Mouse (Mus musculus) urinary bladder, adult 18-20 months (tissue): ENCODE measurements around the gene Slc15a3.

ENCODE experiments used
- DNase-seq, 2 experiments: peaks; one replicate each; pipeline ENCODE4 v3.0.0; 2022; ENCODE audit warnings: low spot score in 2 of 2, mixed read lengths in 2 of 2

Gene Slc15a3

DNA sequence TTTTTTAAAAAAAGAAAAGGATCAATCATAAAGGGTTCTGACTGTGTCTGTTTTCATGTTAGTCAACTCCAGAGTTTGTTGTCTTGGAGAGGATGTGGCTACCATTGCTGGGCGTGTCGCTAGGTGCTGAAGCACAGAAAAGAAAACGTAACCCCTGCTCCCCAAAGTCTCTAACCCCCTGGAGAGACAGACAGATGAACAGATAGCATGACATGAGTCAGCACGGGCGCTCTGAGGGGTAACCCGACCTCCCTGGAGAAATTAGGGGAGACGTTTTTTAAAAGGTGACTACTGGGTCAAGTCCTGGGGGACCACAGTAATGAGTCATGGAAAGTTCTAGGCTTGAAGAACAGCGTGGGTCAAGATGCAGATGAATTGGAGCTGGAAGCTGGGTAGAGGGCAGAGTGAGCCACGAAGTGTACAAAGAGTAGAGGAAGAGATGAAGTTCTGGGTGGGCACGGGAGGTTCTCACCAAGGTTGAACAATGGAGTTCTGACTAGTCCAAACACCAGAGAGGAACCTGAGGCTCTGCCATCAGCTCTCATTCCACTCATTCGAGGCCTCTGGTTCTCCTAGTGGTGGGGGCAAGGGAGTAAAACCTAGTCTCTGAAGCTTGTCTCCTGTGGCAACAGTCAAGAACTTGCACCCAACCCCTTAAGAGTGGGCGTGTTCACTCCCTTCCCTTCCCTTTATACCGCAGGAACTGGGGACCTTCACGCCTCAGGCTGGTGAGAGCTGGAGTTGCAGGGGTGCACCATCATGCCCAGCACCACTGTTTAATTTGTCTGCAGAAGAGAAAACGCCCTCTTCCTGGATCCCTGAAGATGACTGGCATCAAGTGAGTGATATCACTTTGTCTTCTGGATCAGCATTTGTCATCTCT is at the start of gene Slc15a3:
Gene Slc15a3 (plus strand): TSS at position 718 of the 883 bp plus-strand sequence.
- no peak for DNase-seq

DNA sequence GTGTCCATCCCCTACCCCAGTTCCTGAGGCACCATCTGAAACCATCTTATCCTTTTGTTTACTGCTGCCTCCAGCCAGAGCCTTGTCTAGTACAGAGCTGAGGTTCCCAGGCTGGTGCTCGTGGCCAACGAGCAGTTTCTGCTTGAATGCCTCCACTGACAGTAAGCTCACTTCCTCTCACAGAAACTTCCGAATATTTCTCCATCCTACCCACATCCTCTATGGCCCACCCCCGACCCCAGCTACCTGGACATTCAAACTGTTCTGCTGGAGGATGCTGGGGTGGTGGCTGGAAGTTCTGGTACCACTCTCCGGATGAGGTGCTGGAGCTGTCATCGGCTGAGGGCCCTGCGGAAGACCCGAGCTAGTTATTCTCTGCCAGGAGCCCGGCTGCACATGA is 49.2 kb upstream of the Slc15a3 start:
- no peak for DNase-seq

DNA sequence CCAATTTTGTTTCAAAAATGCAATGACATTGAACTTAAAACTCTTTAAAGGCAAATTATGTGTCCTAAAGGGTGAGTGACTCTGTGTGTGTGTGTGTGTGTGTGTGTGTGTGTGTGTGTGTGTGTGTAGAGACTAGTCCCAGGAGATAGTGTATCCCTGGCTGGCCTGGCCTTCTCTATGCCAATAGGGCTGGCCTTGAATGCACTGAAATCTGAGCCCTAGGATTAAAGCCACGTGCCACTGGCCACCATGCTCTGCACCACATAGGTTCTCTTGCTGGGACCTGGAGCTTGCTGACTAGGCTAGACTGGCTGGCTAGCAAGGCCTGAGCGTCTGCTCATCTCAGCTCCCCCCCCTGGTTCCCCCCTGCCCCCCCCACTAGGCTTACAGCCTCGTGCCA is 46.5 kb upstream of the Slc15a3 start:
- no peak for DNase-seq

DNA sequence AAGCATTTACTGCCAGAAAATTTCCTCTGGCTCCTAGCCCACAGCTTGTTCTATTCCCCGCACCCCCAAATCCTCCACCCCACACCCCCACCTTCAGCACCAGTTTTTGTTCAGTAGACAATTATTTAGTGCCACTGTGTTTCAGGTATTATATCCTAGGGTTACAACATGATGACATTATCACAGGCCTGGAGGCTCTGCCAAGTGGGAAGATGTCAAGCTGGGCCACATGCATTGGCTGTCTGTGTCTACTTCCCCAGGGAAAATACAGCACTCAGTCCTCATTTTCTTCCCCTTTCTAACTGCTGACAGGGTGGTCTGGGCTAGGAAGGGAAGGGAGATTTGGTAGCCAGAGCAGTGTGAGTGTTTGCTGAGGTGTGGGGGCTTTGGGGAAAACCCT is 44.6 kb upstream of the Slc15a3 start:
- DNase-seq, result no peak

DNA sequence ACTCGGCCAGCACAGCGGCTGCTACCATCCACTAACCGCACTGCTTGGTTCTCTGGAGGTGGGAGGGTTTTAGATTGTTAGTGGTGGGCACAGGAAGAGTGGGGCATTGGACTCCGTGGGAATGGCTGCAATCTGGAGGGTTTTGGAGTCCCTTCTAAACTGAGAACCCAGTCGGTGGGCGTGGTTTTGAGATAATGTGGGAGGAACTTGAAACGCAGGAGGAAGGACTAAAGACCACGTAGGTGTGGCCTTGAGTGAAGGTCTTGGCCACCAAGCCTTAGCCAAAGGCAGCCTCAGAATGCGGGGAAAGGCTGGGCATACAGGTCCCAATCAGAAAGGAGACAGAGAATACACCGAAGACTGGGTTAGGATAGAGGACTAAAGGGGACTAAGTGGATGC is 41.0 kb upstream of the Slc15a3 start:
- DNase-seq, result no peak

DNA sequence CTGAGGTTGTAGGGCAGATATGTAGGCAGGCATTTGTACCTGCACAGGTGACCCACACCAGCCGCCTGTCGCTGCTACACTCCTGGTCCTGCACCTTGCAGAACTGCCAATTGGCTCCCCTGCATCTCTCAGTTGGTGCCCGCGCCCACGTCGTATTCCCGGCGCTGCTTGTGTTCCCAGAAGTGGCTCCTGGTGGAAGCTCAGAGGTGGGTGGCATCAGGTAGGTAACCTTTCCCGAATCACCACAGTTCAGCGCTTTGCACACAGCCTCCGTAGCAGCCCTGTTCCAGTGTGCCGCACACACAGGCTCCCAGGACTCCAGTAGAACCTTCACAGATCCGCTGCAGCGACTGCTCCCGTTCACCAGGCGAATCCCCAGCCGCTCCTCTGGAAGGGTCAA is 40.4 kb upstream of the Slc15a3 start:
- DNase-seq, result no peak

DNA sequence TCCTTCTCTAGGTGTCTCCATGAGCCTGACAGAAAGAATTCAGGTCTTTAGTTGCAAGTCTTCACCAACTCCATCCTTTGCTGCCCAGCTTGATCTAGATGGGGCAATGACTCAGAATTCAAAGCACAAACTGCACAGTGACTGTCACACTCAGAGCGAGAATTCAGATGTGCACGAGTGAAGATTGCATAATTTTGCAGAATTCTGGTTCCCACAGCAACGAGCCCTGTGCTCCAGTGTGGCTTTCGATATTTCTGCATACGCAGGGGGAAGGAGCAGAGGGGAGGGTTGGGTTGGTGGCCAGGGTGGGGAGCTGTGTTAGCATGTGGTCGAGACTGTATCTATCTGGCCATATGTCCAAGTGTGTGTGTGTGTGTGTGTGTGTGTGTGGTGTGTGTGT is 38.5 kb upstream of the Slc15a3 start:
- DNase-seq, result no peak

DNA sequence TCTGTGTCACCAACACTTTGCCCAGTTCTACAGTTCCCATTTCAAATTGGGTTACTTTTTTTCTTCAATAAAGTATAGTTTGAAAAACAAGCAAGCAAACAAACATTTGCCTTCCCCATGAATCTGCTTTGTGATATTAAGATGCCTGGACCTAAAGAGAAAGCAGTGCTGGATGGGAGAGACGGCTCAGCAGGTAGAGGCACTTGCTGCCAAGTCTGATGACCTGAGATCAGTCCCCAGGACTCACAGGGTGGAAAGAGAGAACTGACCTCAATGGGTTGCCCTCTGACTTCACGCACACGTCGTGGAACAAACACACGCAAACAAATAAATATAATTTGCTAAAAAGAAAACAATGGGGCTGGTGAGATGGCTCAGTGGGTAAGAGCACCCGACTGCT is 37.6 kb upstream of the Slc15a3 start:
- no peak for DNase-seq

DNA sequence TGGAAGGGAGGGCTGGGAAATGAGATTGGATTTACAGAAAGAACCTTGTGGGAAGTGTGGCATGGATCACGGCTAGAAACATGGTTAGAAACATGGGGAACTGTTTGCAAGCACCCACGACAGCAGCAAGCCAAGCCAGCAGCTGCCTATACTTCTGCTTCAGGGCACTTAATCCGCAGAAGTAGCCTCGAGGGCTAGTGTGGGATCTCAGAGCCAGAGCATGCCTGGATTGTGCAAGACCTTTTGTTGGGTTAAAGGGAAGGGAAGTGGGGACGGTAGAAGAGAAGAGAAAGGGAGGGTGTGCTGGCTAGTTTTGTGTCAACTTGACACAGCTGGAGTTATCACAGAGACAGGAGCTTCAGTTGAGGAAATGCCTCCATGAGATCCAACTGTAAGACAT is 35.8 kb upstream of the Slc15a3 start:
- DNase-seq, result no peak

DNA sequence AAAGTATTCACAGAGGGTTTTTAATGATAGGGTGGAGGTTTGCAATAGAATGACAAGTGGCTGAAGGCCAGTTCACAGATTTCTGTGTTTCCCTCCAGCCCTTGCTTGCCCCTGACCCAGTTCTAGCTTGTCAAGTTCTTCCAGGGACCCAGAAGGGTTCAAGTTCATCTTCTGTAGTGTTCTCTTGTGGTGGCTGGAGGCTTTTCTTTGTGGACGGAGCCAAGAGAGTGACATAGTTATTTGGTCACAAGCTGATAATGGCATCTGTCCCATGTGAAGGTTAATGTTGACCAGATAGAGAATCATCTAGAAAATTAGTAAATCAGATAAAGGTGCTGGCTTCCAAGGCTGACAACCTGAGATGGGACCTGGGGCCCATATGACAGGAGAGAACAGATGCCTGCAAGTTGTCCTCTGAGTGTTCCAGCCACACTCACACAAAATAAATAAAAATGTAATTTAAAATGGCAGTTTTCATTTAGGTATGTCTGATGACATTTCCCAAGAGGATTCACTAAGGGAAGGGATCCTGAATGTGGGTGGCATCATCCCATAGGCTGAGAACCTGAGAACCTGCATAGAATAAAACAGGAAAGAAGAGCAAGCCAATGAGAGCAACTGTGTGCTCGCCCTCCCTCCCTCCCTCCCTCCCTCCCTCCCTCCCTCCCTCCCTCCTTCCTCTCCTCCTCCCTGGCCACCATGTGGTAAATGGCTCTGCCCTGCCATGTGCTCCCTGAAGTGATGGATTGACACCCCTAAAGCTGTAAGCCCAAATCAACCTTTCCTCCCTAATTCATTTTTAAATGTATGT is 34.5 kb upstream of the Slc15a3 start:
- DNase-seq, result no peak

DNA sequence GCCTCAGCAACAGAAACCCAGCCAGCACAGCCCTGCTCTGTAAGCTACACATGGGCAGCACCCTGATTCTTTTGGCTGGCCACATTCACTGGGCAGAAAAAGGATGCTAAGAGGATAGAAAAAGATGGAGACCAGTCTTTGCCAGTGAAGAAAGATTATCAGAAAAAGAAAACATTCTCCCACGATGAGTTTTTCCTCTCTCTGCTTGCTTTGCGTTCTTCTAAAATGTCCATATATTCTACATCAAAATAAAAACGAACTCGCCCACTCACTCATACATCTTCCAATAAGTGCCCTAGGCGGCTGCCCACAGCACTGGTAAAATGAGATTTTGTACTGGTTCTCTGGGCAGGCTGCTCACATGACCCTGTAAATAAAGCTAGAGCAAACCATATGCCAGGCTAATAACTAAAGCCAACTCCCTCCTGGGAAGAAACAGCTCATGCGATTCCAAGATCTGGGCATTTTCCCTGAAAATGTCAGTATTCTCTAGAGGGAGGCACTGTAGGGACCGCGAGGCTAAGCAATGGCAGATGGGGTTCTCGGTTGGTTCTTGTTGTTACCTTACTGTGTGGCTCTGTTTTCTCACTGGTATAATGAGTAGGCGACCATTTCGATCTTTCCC is 33.8 kb upstream of the Slc15a3 start:
- no peak for DNase-seq

DNA sequence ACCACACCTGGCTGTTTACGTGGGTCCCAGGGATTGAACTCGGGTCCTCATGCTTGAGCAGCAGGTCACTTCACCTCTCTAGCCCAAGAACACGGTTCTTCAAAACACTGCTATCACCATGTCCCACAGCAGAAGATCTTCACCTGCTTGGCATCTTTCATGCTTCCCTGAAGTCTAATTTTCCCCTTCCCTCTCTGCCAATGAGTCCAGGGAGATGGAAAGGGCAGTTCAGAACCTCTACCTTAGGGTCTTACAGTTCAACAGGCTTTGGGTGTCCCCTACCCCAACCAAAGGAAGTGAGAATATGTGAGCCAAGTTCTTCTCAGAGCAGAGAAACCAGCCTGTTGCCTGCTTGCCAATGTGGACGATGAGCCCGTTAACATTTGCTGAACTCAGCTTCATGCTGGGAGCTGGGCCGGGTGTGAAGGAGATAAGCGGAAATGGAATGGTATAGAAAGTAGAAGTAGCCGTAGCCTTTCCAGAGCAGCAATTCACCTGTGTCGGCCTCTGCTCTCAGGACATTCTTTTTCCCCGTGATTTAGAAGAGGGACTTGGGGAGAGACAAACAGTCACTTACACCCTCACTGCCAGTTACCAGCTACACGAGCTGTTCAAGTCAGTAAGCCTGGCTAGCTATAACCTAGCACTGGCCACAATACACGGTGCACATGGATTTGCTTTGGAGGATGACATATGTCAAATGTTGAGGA is 30.8 kb upstream of the Slc15a3 start:
- DNase-seq, result no peak

DNA sequence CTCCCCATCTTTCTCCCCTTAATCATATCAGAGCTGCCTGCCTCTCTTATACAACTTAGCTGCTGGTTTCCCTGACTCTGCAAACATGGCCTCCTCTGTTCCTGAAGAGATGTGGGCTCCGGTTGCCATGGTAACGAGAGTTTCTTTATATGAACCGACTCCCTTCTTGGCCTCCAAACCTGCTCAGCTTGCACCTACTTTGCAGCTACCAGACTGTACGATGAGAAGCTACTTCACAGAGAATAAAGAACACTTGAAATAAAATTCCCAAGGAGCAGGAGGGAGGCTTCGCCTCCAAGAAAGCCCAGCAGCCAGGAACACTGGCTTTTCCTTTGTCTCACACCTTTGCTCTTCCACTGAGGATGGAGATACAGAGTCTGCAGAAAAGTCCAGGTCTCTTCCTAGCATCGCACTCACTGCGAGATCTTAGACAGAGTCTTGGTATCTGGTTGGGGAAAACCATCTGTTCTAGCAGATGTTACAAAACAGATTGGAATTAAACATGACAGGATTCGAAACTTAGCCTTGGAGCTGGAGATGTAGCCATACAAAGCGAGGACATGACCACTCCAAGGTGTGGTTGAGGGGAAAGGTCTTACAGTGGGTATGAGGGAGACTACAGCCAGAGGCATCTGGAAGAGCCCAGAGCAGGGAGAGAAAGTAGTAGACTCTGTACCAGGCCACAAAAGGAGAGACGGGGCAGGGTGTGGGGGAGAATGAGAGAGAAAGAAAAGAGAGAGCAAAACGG is 29.9 kb upstream of the Slc15a3 start:
- DNase-seq, result no peak

DNA sequence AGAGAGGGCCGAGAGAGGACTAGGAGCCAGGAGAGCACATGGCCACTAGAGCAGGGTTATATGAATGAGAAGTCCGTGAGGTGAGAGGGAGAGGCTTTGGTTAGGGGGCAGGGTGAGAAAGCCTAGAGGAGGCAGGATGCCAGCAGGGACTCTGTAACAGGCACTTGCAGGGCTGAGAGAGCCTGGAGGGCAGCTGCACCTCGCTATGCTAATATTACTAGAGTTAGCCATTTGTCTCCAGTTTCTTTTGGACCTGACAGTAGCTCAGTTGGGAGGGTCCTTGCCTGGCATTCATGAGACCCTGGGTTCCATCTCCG is 29.4 kb upstream of the Slc15a3 start:
- DNase-seq, result no peak

DNA sequence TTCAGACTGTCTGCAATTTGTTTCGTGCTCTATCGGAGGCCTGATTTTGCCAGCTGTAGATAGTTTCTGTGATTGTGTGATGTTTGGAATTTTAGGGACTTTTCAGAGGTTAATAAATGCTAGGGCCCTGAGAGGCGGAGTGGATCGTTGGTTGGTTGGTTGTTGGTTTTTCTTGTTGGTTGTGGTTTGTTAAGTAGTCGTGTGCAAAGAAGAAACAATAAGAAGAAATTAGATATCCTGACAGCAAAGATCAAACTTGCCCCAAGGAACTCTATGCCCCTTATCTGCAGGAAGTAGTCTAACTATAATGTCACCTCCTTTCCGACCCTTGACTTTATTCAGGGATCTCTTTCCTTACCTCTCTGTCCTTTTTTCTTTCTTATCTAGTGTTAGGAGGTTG is 28.1 kb upstream of the Slc15a3 start:
- no peak for DNase-seq

DNA sequence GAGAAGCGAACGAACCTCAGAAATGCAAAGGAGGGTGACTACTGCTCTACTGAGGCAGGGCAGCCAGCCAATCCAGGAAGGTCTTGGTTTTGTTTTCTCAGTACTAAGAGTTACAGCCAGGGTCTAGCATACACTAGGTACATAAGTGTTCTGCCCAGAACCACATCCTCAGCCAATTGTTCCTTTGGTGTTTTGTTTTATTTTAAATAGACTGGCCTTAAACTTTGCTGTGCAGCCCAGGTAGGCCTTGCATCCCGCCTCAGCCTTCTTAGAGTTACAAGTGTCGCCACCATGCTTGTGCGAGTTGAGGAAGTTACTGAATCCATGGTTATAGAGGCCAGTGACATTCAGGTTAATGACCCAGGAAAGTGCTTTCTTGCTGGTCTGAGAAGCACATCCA is 26.5 kb upstream of the Slc15a3 start:
- DNase-seq, result no peak

DNA sequence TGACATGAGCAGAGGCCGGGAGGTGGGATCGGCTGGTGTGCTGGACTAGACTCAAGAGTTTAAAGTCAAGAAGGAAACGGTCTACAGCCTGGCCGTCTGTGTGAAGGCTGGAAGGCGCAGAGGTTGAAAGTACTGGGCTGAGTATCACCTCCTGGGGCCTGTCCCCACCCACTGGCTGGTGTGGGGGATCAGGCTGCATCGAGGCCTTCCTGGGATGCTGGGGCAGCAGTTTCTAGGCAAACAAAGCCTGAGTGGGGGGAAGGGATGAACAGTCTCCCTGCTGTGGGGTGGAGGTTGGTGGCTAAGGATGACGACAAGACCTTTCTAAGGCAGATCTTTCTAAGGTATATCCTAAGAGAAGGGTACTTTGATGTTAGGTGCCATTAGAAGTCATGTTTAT is 25.6 kb upstream of the Slc15a3 start:
- DNase-seq, result no peak

DNA sequence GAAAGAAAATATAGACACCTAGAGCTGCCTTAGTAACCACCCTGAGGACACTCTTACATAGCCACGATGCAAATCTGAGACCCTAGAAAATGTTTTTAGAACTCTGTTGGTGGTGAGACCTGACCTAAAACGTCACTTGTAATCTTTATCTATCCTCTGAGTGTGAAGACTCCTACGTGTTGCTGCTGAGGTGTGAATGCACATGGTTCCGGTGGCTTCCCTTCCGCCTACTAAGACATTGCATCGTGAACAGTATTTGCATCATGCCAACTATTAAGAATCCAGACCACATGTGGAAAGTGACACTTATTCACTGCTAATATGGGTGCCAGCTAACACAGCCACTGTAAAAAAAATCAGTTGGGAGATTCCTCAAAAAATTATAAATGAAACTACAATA is 23.7 kb upstream of the Slc15a3 start:
- DNase-seq, result no peak

DNA sequence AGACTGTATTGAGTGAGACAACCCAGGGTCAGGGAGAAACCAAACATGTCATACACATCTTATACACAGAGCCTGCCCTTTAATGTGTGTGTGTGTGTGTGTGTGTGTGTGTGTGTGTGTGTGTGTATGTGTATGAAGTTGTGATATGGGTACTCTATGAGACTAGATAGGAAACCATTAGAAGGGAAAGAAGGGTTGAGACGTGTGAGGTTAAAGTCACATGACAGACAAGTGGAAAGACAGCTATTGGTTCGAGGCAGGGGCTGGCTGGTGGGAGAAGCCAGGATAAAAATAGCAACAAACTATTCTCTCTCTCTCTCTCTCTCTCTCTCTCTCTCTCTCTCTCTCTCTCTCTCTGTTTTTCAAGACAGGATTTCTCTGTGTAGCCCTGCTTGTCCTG is 23.1 kb upstream of the Slc15a3 start:
- DNase-seq, result no peak

DNA sequence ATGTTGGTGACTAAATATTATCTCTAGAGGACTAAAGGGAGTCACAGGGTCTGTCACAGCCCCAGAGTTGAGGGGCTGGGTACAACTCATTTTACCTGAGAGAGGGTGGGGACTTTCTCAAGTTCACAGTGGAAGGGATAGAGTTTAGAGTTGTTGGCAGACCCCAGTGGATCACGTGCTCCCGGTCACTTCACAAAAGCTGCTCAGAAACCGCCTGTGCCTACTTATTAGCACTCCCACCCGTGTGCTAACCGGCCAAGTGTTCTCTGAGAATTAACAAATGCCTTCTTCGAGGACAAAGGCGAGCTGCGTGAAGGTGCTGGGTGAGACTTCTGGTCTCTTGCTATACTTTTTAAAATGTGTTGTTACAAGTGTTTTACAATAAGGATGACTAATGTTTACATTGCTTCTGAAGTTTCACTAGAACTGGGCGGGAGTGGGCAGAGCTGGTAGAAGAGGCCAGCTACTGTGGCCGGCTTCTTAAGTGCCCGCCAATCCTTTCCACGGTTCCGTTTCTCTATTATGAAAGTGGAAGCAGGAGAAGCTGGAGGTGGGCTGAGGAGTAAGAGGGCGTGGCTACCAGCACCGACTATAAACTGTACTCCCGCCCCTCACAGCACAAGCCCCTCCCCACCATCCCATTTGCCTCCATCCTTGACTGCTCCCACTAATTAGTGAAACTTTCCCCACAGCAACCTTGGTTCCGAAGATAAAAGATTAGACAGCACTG is 21.1 kb upstream of the Slc15a3 start:
- no peak for DNase-seq

DNA sequence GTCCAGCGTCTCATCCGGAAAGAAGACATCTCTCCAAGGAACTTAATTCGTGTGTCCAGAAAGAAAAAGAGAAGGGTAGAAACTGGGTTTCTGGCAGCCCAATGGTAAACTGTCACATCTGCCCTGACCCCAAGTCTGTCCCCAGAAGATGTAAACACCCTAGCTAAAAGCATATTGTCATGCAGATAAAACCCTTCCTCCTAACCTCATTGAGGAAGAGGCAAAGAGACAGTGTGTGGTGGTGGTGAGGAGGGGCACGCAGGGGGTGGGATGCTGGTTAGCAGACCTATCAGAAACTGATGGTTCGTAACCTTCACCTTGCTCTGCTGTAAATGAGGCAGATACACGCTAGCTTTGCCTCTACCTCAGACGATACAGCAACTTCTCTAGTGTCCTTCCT is 18.2 kb upstream of the Slc15a3 start:
- no peak for DNase-seq
